Mouse (Mus musculus): ENCODE data around the gene Cbwd1. TPM values are rescaled to one million over a fixed set of nuclear protein-coding genes. Genes with fewer than 3 reads are reported as not detected.

Cbwd1 gene
- polyA plus RNA-seq, 1 experiment from 2014 or later, result 15.0 TPM

DNA sequence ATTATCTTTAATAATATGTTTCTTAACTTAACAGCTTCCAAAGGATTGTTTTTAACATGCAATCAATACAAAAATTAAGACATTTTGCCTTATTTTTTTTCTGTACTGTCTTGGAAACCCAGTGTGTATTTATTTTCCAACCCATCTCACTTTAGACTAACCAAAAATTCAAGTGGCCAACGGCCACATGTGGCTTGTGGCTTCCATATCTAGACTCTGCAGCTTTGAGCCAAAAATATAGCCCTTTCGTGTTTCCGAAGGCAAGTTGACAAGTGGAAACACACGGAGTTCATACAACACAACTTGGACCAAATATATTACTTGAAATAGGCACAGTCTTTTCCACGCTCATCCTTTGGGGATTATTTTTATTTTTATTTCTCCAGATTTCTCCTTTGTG lies 37.2 kb upstream of the Cbwd1 start:
- no peaks in the 10 kb centered on the region for H3K36me3 ChIP-seq (ENCODE audit: control insufficient read depth, insufficient read depth, low read length)
- H3K9me3 ChIP-seq (ENCODE audit: control insufficient read depth, low read length), result no peaks in the 10 kb centered on the region
- ATAC-seq (ENCODE audit: low FRiP score, low TSS enrichment), result no peak
- peaks cover 46% of the 10 kb centered on the region for H3K27me3 ChIP-seq (ENCODE audit: control insufficient read depth, insufficient read depth, low read length)
- WGBS, result 75% methylated on average over 5 of the region's 5 CpGs
- DNase-seq, result peak; percentile 9
- no peak overlapping the region for H3K4me2 ChIP-seq (ENCODE audit: low read length)
- H3K4me1 ChIP-seq (ENCODE audit: control insufficient read depth, insufficient read depth, low read length), result 0 out of 2 replicates have a peak, but pooled peaks cover 7% of the 10 kb centered on the region
- no peak overlapping the region for H3K27ac ChIP-seq (replicated peaks; ENCODE audit: low read depth, low read length)
- H3K4me3 ChIP-seq (replicated peaks; ENCODE audit: low read depth, low read length), result peak overlapping the region; percentile 61; the same call in 1 of the 2 replicates
- H3K9ac ChIP-seq (replicated peaks; ENCODE audit: low read length), result no peak overlapping the region

DNA sequence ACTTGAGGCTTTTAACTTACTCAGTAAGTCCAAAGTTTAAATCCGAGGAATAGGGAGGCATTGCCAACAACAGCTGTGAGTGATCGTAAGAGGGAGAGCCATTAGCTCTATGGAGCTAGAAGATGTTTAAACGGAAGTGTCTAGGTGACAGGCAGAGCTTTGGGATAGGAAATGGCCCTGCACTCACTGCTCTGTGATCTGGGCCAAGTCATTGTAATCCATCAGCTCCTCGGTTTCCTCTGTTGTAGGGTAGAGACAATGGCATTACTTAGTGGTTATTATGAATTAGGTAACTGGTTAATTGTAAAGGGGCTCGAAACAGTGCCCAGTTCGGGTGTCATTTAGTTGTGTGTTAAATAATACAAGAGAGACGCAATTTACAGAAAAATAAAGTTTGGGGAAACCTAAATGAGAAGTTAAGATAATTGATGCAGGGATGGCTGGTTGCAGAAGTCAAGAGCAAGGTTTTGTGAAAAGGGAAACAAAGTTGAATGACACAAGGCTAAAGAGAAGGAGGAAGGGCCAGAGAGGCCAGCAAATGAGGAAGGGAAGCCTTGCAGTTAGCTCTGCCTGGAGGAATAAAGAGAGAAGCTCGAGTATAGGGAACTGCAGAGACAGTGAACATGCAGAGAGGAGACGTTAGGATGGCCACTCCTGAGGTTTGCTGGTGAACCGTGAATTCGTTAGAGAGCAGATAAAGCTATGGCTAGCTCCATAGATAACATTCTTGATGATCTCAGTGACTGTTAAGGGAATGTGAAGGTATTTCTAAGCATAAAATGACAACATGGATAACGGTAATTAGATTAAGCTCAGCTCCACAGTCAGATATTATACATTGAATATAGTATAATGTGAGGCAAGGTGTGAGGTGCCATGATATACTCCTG lies 35.6 kb upstream of the Cbwd1 start:
- no peaks in the 10 kb centered on the region for H3K36me3 ChIP-seq (ENCODE audit: control insufficient read depth, insufficient read depth, low read length)
- H3K9ac ChIP-seq (replicated peaks; ENCODE audit: low read length), result no peak overlapping the region
- no peaks in the 10 kb centered on the region for H3K9me3 ChIP-seq (ENCODE audit: control insufficient read depth, low read length)
- DNase-seq, result no peak
- peaks cover 45% of the 10 kb centered on the region for H3K27me3 ChIP-seq (ENCODE audit: control insufficient read depth, insufficient read depth, low read length)
- no peak overlapping the region for H3K27ac ChIP-seq (replicated peaks; ENCODE audit: low read depth, low read length)
- no peak overlapping the region for H3K4me3 ChIP-seq (replicated peaks; ENCODE audit: low read depth, low read length)
- H3K4me1 ChIP-seq (ENCODE audit: control insufficient read depth, insufficient read depth, low read length), result 0 out of 2 replicates have a peak, but pooled peaks cover 7% of the 10 kb centered on the region
- H3K4me2 ChIP-seq (ENCODE audit: low read length), result no peak overlapping the region
- no peak for ATAC-seq (ENCODE audit: low FRiP score, low TSS enrichment)
- WGBS, result 73% methylated on average over 12 of the region's 12 CpGs

DNA sequence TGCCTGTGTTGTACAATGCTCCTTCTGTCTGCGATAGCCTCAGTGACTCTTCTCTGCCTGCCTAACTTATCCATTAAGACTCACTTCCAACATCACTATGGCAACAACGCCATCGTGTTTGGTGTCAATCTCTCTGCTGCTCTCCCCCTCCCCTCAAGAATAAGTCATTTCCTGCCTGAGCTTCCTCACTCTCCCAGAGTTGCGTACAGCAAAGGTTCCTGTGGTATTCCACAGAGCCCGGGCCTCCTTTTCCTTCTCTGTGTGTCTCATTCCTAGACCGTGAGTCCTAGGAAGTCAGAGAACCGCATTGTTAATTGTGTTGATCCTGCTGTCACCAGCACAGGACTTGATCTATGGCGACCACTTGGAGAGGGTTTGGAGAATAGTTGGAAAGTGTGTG lies 33.5 kb upstream of the Cbwd1 start:
- WGBS, result 58% methylated on average over 8 of the region's 8 CpGs
- Histone ChIP-seq H3K36me3 (ENCODE audit: control insufficient read depth, insufficient read depth, low read length) (no peaks in the 10 kb centered on the region), H3K4me1 (ENCODE audit: control insufficient read depth, insufficient read depth, low read length) (0 out of 2 replicates have a peak, but pooled peaks cover 4% of the 10 kb centered on the region), H3K9me3 (ENCODE audit: control insufficient read depth, low read length) (no peaks in the 10 kb centered on the region), H3K27ac (replicated peaks; ENCODE audit: low read depth, low read length) (no peak overlapping the region), H3K9ac (replicated peaks; ENCODE audit: low read length) (no peak overlapping the region), H3K4me3 (replicated peaks; ENCODE audit: low read depth, low read length) (no peak overlapping the region), H3K4me2 (ENCODE audit: low read length) (no peak overlapping the region), H3K27me3 (ENCODE audit: control insufficient read depth, insufficient read depth, low read length) (peaks cover 24% of the 10 kb centered on the region)
- DNase-seq (peak; percentile 20), ATAC-seq (ENCODE audit: low FRiP score, low TSS enrichment) (no peak)

DNA sequence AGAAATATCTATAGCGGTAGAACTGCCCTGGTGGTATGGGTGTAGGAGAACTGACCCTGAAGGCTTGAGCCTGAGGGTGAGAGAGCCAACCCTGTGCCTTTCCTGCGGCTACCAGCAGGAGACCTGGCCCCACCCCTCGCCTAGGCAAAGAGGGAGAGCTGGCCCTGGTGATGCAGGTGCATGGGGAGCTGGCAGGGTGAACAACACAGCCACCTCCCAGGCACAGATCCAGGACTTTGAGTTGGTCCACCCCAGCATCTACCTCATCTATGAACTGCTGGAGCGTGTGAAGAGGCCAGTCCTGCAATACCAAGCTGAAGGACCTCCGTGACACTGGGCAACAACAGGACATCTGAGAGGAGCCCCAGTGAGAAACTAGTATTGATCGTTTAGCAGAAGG lies 32.1 kb upstream of the Cbwd1 start:
- Histone ChIP-seq H3K9ac (replicated peaks; ENCODE audit: low read length) (no peak overlapping the region), H3K36me3 (ENCODE audit: control insufficient read depth, insufficient read depth, low read length) (no peaks in the 10 kb centered on the region), H3K9me3 (ENCODE audit: control insufficient read depth, low read length) (no peaks in the 10 kb centered on the region), H3K27ac (replicated peaks; ENCODE audit: low read depth, low read length) (no peak overlapping the region), H3K4me1 (ENCODE audit: control insufficient read depth, insufficient read depth, low read length) (no peaks in the 10 kb centered on the region), H3K4me3 (replicated peaks; ENCODE audit: low read depth, low read length) (no peak overlapping the region), H3K27me3 (ENCODE audit: control insufficient read depth, insufficient read depth, low read length) (peaks cover 10% of the 10 kb centered on the region; the same call in 1 of the 2 replicates), H3K4me2 (ENCODE audit: low read length) (no peak overlapping the region)
- no peak for DNase-seq
- no peak for ATAC-seq (ENCODE audit: low FRiP score, low TSS enrichment)
- 65% methylated on average over 6 of the region's 6 CpGs for WGBS

DNA sequence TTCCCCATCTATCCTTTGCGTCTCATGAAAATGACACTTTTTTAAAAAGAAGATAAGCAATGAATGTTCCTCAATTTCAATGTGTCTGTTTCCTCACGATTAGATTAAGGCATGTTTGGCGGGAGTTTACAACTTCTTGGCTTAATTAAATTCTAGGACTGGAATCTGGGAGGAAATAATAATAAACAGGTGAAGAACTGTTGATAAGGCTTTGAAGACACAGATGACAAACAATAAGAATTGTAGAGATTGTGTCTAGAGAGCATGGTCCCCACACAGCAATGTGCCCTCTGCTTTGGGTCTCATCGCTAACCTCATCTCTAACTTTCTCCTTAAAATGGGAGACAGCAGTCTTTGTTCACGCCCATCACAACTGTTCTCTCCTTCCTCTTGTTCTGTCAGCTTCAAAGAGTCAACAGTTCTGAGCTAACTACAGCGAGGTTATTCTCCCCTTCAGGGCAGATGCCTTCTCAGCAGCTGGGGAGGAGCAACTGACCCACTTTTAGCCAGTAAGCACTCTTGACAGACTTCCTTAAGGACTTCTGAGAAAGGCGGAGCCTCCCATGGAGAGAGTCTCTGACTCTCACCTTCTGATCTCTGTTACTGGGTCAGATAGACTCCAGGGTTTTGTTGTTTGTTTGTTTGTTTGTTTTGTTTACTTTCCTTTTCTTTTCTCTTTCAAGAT lies 28.9 kb upstream of the Cbwd1 start:
- Histone ChIP-seq H3K36me3 (ENCODE audit: control insufficient read depth, insufficient read depth, low read length) (no peaks in the 10 kb centered on the region), H3K27ac (replicated peaks; ENCODE audit: low read depth, low read length) (no peak overlapping the region), H3K4me2 (ENCODE audit: low read length) (no peak overlapping the region), H3K4me1 (ENCODE audit: control insufficient read depth, insufficient read depth, low read length) (no peaks in the 10 kb centered on the region), H3K27me3 (ENCODE audit: control insufficient read depth, insufficient read depth, low read length) (no peaks in the 10 kb centered on the region), H3K4me3 (replicated peaks; ENCODE audit: low read depth, low read length) (no peak overlapping the region), H3K9ac (replicated peaks; ENCODE audit: low read length) (no peak overlapping the region), H3K9me3 (ENCODE audit: control insufficient read depth, low read length) (no peaks in the 10 kb centered on the region)
- ATAC-seq (ENCODE audit: low FRiP score, low TSS enrichment) (no peak), DNase-seq (no peak)
- 81% methylated on average over 7 of the region's 7 CpGs for WGBS

DNA sequence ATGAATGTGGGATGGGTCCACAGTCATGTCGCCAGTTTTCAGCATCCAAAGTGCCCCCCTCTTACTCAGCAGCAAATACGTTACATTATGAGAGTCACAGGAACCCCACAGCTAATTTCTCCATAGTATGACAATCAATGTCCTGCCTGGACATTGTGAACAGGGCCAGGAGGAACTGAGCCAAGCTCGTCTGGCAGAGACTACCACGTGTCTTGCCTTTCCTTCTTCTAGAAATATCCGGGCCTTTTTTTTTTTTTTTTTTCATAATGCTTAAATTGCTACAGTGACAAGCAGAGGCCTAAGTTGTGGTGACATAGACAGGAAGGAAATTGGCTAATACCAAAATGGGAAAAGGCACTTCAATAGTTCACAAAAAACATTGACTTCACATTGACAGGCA lies 27.4 kb upstream of the Cbwd1 start:
- no peak overlapping the region for H3K27ac ChIP-seq (replicated peaks; ENCODE audit: low read depth, low read length)
- H3K9ac ChIP-seq (replicated peaks; ENCODE audit: low read length), result no peak overlapping the region
- H3K4me3 ChIP-seq (replicated peaks; ENCODE audit: low read depth, low read length), result no peak overlapping the region
- ATAC-seq (ENCODE audit: low FRiP score, low TSS enrichment), result no peak
- H3K9me3 ChIP-seq (ENCODE audit: control insufficient read depth, low read length), result no peaks in the 10 kb centered on the region
- no peak overlapping the region for H3K4me2 ChIP-seq (ENCODE audit: low read length)
- H3K27me3 ChIP-seq (ENCODE audit: control insufficient read depth, insufficient read depth, low read length), result no peaks in the 10 kb centered on the region
- no peaks in the 10 kb centered on the region for H3K36me3 ChIP-seq (ENCODE audit: control insufficient read depth, insufficient read depth, low read length)
- DNase-seq, result no peak
- H3K4me1 ChIP-seq (ENCODE audit: control insufficient read depth, insufficient read depth, low read length), result no peaks in the 10 kb centered on the region
- 90% methylated on average over 5 of the region's 5 CpGs for WGBS

DNA sequence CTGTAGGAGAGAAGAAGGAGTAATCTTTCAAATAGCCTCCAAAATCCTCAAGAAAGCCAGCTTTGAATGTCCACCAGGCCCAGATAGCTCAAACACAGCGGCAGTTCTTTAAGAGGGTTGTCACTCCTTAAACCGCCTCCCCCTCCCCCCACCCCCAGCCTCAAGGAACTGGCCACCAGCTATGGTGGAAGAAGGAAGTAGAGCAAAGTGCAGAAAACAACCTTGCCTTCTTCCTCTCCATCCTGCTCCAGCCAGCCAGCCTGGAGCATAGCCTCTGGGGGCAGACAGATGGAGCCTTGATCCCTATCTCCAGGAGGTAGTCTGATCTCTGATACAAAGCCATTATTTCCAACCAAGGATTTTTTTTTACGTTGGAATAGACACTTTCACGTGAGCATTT lies 25.9 kb upstream of the Cbwd1 start:
- no peak for DNase-seq
- H3K9me3 ChIP-seq (ENCODE audit: control insufficient read depth, low read length), result no peaks in the 10 kb centered on the region
- H3K4me1 ChIP-seq (ENCODE audit: control insufficient read depth, insufficient read depth, low read length), result no peaks in the 10 kb centered on the region
- no peak overlapping the region for H3K27ac ChIP-seq (replicated peaks; ENCODE audit: low read depth, low read length)
- H3K9ac ChIP-seq (replicated peaks; ENCODE audit: low read length), result no peak overlapping the region
- H3K4me2 ChIP-seq (ENCODE audit: low read length), result no peak overlapping the region
- H3K4me3 ChIP-seq (replicated peaks; ENCODE audit: low read depth, low read length), result no peak overlapping the region
- no peak for ATAC-seq (ENCODE audit: low FRiP score, low TSS enrichment)
- WGBS, result 71% methylated on average over 4 of the region's 4 CpGs
- H3K27me3 ChIP-seq (ENCODE audit: control insufficient read depth, insufficient read depth, low read length), result no peaks in the 10 kb centered on the region
- no peaks in the 10 kb centered on the region for H3K36me3 ChIP-seq (ENCODE audit: control insufficient read depth, insufficient read depth, low read length)

DNA sequence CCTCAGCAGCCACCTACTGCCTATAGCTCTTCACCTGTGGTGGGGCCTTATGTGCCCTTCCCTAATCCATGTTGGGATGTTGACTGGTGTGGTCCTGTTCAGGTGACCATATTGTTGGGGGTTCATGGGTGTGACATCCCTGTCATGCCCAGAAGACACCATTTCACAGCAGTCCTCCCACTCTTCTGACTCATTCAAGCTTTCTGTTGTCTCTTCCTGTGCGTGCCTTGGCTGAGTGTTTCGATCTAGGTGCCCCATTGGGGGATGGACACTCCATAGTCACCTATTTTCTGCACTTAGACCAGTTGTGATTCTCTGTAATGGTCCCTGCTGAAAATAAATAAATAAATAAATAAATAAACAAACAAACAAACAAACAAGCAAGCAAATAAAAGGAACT lies 23.6 kb upstream of the Cbwd1 start:
- DNase-seq (no peak), ATAC-seq (ENCODE audit: low FRiP score, low TSS enrichment) (no peak)
- Histone ChIP-seq H3K4me2 (ENCODE audit: low read length) (no peak overlapping the region), H3K9ac (replicated peaks; ENCODE audit: low read length) (no peak overlapping the region), H3K27ac (replicated peaks; ENCODE audit: low read depth, low read length) (no peak overlapping the region), H3K4me1 (ENCODE audit: control insufficient read depth, insufficient read depth, low read length) (no peaks in the 10 kb centered on the region), H3K4me3 (replicated peaks; ENCODE audit: low read depth, low read length) (no peak overlapping the region), H3K36me3 (ENCODE audit: control insufficient read depth, insufficient read depth, low read length) (no peaks in the 10 kb centered on the region), H3K27me3 (ENCODE audit: control insufficient read depth, insufficient read depth, low read length) (no peaks in the 10 kb centered on the region), H3K9me3 (ENCODE audit: control insufficient read depth, low read length) (no peaks in the 10 kb centered on the region)
- 93% methylated on average over 2 of the region's 2 CpGs for WGBS
